Mouse (Mus musculus) bone marrow, adult 2 months (tissue): ENCODE measurements around the gene Msmo1.

Experiments
- CTCF ChIP-seq: fragments of 200-500 bp; IDR thresholded peaks from 2 replicates; pipeline ENCODE4 v1.5.1; 2011; ENCODE audit warnings: low read length, control low read depth; ENCODE audit not compliant: control insufficient read depth, insufficient read depth
- POLR2A ChIP-seq: fragments of 200-500 bp; IDR thresholded peaks from 2 replicates; pipeline ENCODE4 v1.6.1; 2011; ENCODE audit warnings: low read depth, mild to moderate bottlenecking, control low read depth, low read length, borderline replicate concordance; ENCODE audit not compliant: control insufficient read depth

- TF ChIP-seq CTCF (no peak), POLR2A (no peak)
Measured at GRCm38 (mm10) chr8:64738916-64739315, 5.3 kb upstream of the Msmo1 start.
